Mouse (Mus musculus): ENCODE measurements around the gene Dock6. TPM values are rescaled to one million over a fixed set of nuclear protein-coding genes. Genes with fewer than 3 reads are reported as not detected.
"Not testable (repeated sequence)": the region's sequence is repeated elsewhere in the genome, so short reads cannot be mapped to it uniquely, and the experiment has no call there.

The Dock6 gene
- polyA plus RNA-seq, 1 experiment from 2014 or later = 13.5 TPM

DNA sequence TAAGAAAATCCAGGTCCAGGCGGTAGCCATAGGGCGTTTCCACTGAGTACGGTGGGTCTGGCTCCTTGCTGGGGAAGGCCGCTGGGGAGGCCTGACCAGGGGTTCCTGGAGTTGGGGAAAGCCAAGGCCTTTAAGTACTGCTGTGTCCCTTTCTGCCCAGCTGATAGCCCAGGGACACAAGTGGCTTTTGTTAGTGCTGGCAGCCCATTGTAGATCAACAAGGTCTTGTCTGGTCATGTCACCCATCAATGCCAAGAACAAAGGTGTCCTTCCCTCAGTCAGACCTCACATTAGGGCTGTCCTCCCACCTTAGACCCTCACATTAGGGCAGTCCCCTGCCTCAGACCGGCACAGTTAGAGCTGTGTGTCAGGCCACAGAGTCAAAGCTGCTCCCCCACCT is 56.9 kb downstream of the Dock6 start:
- no peak for DNase-seq (ENCODE audit: low spot score)
- TF ChIP-seq CTCF (IDR thresholded peaks at IDR 0.05; ENCODE audit: low read depth) (no peak), EP300 (optimal IDR thresholded peaks at IDR 0.05) (no peak)
- no peaks in the 10 kb centered on the region for H3K9me3 ChIP-seq (ENCODE audit: control insufficient read depth, low read length)
- H3K4me2 ChIP-seq (replicated peaks; ENCODE audit: low read depth) = no peak overlapping the region; the same call in 1 of the 2 replicates
- H3K36me3 ChIP-seq (ENCODE audit: control insufficient read depth, insufficient read depth, low read length) = peaks cover 15% of the 10 kb centered on the region
- no peak overlapping the region for H3K9ac ChIP-seq (ENCODE audit: low read length)
- H3K4me1 ChIP-seq (replicated peaks; ENCODE audit: control insufficient read depth, insufficient read depth) = 0 out of 2 replicates have a peak, but pooled peaks cover 2% of the 10 kb centered on the region
- no peak overlapping the region for H3K27ac ChIP-seq (replicated peaks)
- no peaks in the 10 kb centered on the region for H3K27me3 ChIP-seq (ENCODE audit: control insufficient read depth, insufficient read depth, low read length)
- 72% methylated on average over 5 of the region's 5 CpGs for WGBS
- H3K4me3 ChIP-seq (ENCODE audit: low read depth, low read length) = no peak overlapping the region
- no peak for ATAC-seq (ENCODE audit: low FRiP score, low TSS enrichment)

- Histone ChIP-seq H3K4me1 (replicated peaks; ENCODE audit: control insufficient read depth, insufficient read depth) (0 out of 2 replicates have a peak, but pooled peaks cover 2% of the 10 kb centered on the region), H3K27me3 (ENCODE audit: control insufficient read depth, insufficient read depth, low read length) (no peaks in the 10 kb centered on the region), H3K36me3 (ENCODE audit: control insufficient read depth, insufficient read depth, low read length) (peaks cover 19% of the 10 kb centered on the region), H3K9ac (ENCODE audit: low read length) (no peak overlapping the region), H3K9me3 (ENCODE audit: control insufficient read depth, low read length) (no peaks in the 10 kb centered on the region), H3K4me2 (replicated peaks; ENCODE audit: low read depth) (no peak overlapping the region), H3K27ac (replicated peaks) (no peak overlapping the region), H3K4me3 (ENCODE audit: low read depth, low read length) (no peak overlapping the region)
- DNase-seq (ENCODE audit: low spot score) (no peak), ATAC-seq (ENCODE audit: low FRiP score, low TSS enrichment) (no peak)
- TF ChIP-seq CTCF (IDR thresholded peaks at IDR 0.05; ENCODE audit: low read depth) (no peak), EP300 (optimal IDR thresholded peaks at IDR 0.05) (no peak)
- 94% methylated on average over 25 of the region's 25 CpGs for WGBS
Observed at GRCm38 (mm10) chr9:21794925-21795324, 57.5 kb downstream of the Dock6 start.

DNA sequence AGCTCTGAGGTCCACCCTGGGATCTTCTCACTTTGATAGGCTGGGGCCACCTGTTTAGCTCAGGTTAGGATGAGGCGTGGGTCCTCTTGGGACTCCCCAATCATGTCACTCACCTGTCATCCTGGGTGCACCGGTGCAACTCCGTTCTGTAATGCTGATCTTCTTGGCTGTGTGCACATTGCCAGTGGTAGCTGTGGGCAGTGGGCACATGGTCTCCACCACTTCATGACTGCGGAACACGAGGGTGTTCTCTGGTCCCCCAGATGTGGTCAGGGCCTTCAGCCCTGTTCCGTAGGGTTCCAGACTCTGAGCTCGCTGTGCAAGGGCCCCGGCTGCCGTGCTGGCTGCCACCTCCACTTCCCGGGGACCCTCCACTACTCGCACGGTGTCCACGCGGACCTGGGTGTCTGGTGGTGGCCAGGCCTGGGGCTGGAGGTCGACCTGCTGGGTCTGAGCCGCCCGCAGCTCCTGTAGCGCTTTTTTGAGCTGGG is 58.0 kb downstream of the Dock6 start:
- H3K4me3 ChIP-seq (ENCODE audit: low read depth, low read length) = no peak overlapping the region
- no peaks in the 10 kb centered on the region for H3K27me3 ChIP-seq (ENCODE audit: control insufficient read depth, insufficient read depth, low read length)
- 94% methylated on average over 18 of the region's 18 CpGs for WGBS
- peaks cover 19% of the 10 kb centered on the region for H3K36me3 ChIP-seq (ENCODE audit: control insufficient read depth, insufficient read depth, low read length)
- ATAC-seq (ENCODE audit: low FRiP score, low TSS enrichment) (no peak), DNase-seq (ENCODE audit: low spot score) (no peak)
- H3K4me1 ChIP-seq (replicated peaks; ENCODE audit: control insufficient read depth, insufficient read depth) = 0 out of 2 replicates have a peak, but pooled peaks cover 2% of the 10 kb centered on the region
- no peaks in the 10 kb centered on the region for H3K9me3 ChIP-seq (ENCODE audit: control insufficient read depth, low read length)
- no peak overlapping the region for H3K27ac ChIP-seq (replicated peaks)
- no peak overlapping the region for H3K4me2 ChIP-seq (replicated peaks; ENCODE audit: low read depth)
- no peak overlapping the region for H3K9ac ChIP-seq (ENCODE audit: low read length)
- no peak for TF ChIP-seq EP300 (optimal IDR thresholded peaks at IDR 0.05)
- no peak for TF ChIP-seq CTCF (IDR thresholded peaks at IDR 0.05; ENCODE audit: low read depth)

GRCm38 (mm10) chr9:21793507-21793906 is 58.9 kb downstream of the Dock6 start:
- peaks cover 19% of the 10 kb centered on the region for H3K36me3 ChIP-seq (ENCODE audit: control insufficient read depth, insufficient read depth, low read length)
- WGBS = 94% methylated on average over 6 of the region's 6 CpGs
- not testable (repeated sequence) for H3K4me1 ChIP-seq (replicated peaks; ENCODE audit: control insufficient read depth, insufficient read depth); H3K4me2 ChIP-seq (replicated peaks; ENCODE audit: low read depth); H3K9me3 ChIP-seq (ENCODE audit: control insufficient read depth, low read length); H3K27ac ChIP-seq (replicated peaks); H3K4me3 ChIP-seq (ENCODE audit: low read depth, low read length); DNase-seq (ENCODE audit: low spot score); H3K9ac ChIP-seq (ENCODE audit: low read length); ATAC-seq (ENCODE audit: low FRiP score, low TSS enrichment); H3K27me3 ChIP-seq (ENCODE audit: control insufficient read depth, insufficient read depth, low read length)

GRCm38 (mm10) chr9:21792644-21793043 is 59.8 kb downstream of the Dock6 start:
- 0 out of 2 replicates have a peak, but pooled peaks cover 2% of the 10 kb centered on the region for H3K4me1 ChIP-seq (replicated peaks; ENCODE audit: control insufficient read depth, insufficient read depth)
- TF ChIP-seq CTCF (IDR thresholded peaks at IDR 0.05; ENCODE audit: low read depth) = no peak
- TF ChIP-seq EP300 (optimal IDR thresholded peaks at IDR 0.05) = no peak
- H3K4me3 ChIP-seq (ENCODE audit: low read depth, low read length) = no peak overlapping the region; the same call in 1 of the 2 replicates
- H3K27ac ChIP-seq (replicated peaks) = 0 out of 2 replicates have a peak overlapping the region, but pooled peaks have one; percentile 0
- ATAC-seq (ENCODE audit: low FRiP score, low TSS enrichment) (no peak), DNase-seq (ENCODE audit: low spot score) (no peak)
- H3K36me3 ChIP-seq (ENCODE audit: control insufficient read depth, insufficient read depth, low read length) = peaks cover 19% of the 10 kb centered on the region
- no peaks in the 10 kb centered on the region for H3K27me3 ChIP-seq (ENCODE audit: control insufficient read depth, insufficient read depth, low read length)
- H3K4me2 ChIP-seq (replicated peaks; ENCODE audit: low read depth) = peak overlapping the region; percentile 34; the same call in 1 of the 2 replicates
- H3K9me3 ChIP-seq (ENCODE audit: control insufficient read depth, low read length) = no peaks in the 10 kb centered on the region
- H3K9ac ChIP-seq (ENCODE audit: low read length) = peak overlapping the region; percentile 31; the same call in 1 of the 2 replicates
- 24% methylated on average over 7 of the region's 8 CpGs for WGBS

DNA sequence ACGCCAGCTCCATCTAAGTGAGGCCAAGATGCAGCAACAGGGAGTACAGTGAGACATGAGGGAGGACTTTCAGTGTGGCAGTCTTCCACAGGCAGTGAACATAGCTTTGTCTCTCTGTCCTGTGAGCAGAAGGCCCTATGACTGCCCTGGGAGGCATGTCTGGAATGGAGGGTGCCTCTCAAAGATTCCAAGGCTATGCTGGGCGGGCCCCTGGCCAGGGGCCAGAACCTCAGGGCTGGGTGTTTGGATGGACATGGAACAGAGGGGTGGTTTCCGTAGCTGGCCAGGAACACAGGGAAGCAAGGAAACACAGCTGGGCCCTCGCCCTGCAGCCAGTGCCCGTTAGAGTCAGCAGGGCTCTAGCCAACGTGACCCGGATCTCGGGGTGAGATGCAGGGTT is 60.6 kb downstream of the Dock6 start:
- ATAC-seq (ENCODE audit: low FRiP score, low TSS enrichment) = peak; percentile 72
- WGBS = 44% methylated on average over 8 of the region's 8 CpGs
- H3K4me3 ChIP-seq (ENCODE audit: low read depth, low read length) = no peak overlapping the region

More for the DNA sequence above, 60.6 kb downstream of the Dock6 start:
- Histone ChIP-seq H3K9me3 (ENCODE audit: control insufficient read depth, low read length) (no peaks in the 10 kb centered on the region), H3K9ac (ENCODE audit: low read length) (peak overlapping the region; percentile 8; the same call in 1 of the 2 replicates), H3K27ac (replicated peaks) (0 out of 2 replicates have a peak overlapping the region, but pooled peaks have one; percentile 58), H3K36me3 (ENCODE audit: control insufficient read depth, insufficient read depth, low read length) (peaks cover 19% of the 10 kb centered on the region), H3K27me3 (ENCODE audit: control insufficient read depth, insufficient read depth, low read length) (no peaks in the 10 kb centered on the region), H3K4me2 (replicated peaks; ENCODE audit: low read depth) (peak overlapping the region; percentile 34), H3K4me1 (replicated peaks; ENCODE audit: control insufficient read depth, insufficient read depth) (0 out of 2 replicates have a peak, but pooled peaks cover 2% of the 10 kb centered on the region)
- no peak for TF ChIP-seq CTCF (IDR thresholded peaks at IDR 0.05; ENCODE audit: low read depth)
- no peak for TF ChIP-seq EP300 (optimal IDR thresholded peaks at IDR 0.05)
- peak; percentile 71 for DNase-seq (ENCODE audit: low spot score)

Data from stomach, postnatal 0 days (tissue).